Mouse (Mus musculus) liver, postnatal 0 days (tissue): ENCODE results near the gene Clock. TPM values are rescaled to one million over a fixed set of nuclear protein-coding genes. Genes with fewer than 3 reads are reported as not detected.

Experiments
- ATAC-seq: fragments of 200-750 bp; cut with Nextera tagmentation; 2 replicates; pipeline ENCODE4 v1.8.0; 2017; ENCODE audit warnings: mild to moderate bottlenecking, moderate library complexity
- DNase-seq: peaks from one replicate; pipeline ENCODE4 v3.0.0-alpha.2; 2016
- H3K27ac ChIP-seq: fragments of 300-500 bp; sonication (generic); 2 replicates; pipeline ENCODE4 v1.5.1; 2014; ENCODE audit warnings: antibody characterized with exemption, moderate library complexity, mild to moderate bottlenecking, low read depth
- H3K27me3 ChIP-seq: fragments of 300-500 bp; sonication (generic); 2 replicates; pipeline ENCODE4 v1.6.1; 2014; ENCODE audit warnings: low read length, control low read depth, mixed read lengths; ENCODE audit not compliant: insufficient read depth
- H3K36me3 ChIP-seq: fragments of 300-500 bp; sonication (generic); replicated peaks from 2 replicates; pipeline ENCODE4 v1.6.1; 2014; ENCODE audit warnings: mild to moderate bottlenecking, control low read depth, low read length, moderate library complexity, mixed read lengths; ENCODE audit not compliant: insufficient read depth
- H3K4me1 ChIP-seq: fragments of 300-500 bp; sonication (generic); 2 replicates; pipeline ENCODE4 v1.6.1; 2014; ENCODE audit warnings: antibody characterized with exemption, mild to moderate bottlenecking, control low read depth; ENCODE audit not compliant: insufficient read depth
- H3K4me2 ChIP-seq: fragments of 300-500 bp; sonication (generic); 2 replicates; pipeline ENCODE4 v1.6.1; 2014; ENCODE audit warnings: low read depth, mild to moderate bottlenecking, low read length, moderate library complexity, mixed read lengths
- H3K4me3 ChIP-seq: fragments of 300-500 bp; sonication (generic); 2 replicates; pipeline ENCODE4 v1.5.1; 2014; ENCODE audit warnings: low read depth, low read length
- H3K9ac ChIP-seq: fragments of 300-500 bp; sonication (generic); replicated peaks from 2 replicates; pipeline ENCODE4 v1.6.1; 2014; ENCODE audit warnings: mild to moderate bottlenecking, moderate library complexity
- H3K9me3 ChIP-seq: fragments of 300-500 bp; sonication (generic); 2 replicates; pipeline ENCODE4 v1.6.1; 2016; ENCODE audit warnings: mild to moderate bottlenecking, control low read depth, low read length, mixed read lengths
- CTCF ChIP-seq: sonication (generic); IDR thresholded peaks from 2 replicates; pipeline ENCODE4 v1.5.1; 2016; ENCODE audit warnings: antibody characterized with exemption, low read depth
- EP300 ChIP-seq: IDR thresholded peaks from 2 replicates; pipeline ENCODE4 v1.6.1; 2016; ENCODE audit warnings: antibody characterized with exemption, low read depth, mild to moderate bottlenecking
- WGBS: fragments of 180-500 bp; shearing (Covaris S2); extraction: QIAGEN DNeasy Blood & Tissue Kit; methylation state at CpG from one replicate; pipeline ENCODE4 v1.1.7; 2014; ENCODE audit not compliant: insufficient replicate concordance; 5-methylcytosine and 5-hydroxymethylcytosine counted together
- polyA plus RNA-seq: library from polyadenylated mRNA; unstranded; fragments of >200 nt; fragmentation: Nextera tagmentation; extraction: Ambion mirVana; gene quantifications from 2 replicates; pipeline ENCODE4 v1.2.1, GENCODE M21; 2015

Gene Clock
- polyA plus RNA-seq, 1 experiment from 2014 or later, result 2.3 TPM

DNA sequence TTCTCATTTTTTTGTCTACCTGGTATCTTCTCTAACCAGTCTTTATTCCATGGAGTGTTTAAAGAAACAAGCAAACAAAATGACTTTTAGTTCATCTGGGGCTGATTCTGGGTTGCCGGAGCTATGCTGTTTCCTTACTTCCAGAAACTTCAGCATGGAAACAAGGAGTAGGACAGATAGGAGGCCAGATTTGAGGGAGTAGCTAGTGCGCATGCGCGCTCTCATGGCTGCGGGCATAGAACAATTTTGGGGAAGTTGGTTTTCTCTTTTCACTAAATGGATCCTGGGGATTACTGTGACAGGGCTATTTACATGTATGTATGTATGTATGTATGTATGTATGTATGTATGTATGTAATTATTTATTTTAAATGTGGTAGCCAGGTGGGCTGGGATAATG lies 125.4 kb downstream of the Clock start:
- H3K4me1 ChIP-seq, result peaks cover 8% of the 10 kb centered on the region
- no peak overlapping the region for H3K27ac ChIP-seq
- DNase-seq, result no peak
- H3K36me3 ChIP-seq, result no peaks in the 10 kb centered on the region
- no peak for TF ChIP-seq CTCF
- no peak for TF ChIP-seq EP300
- no peaks in the 10 kb centered on the region for H3K27me3 ChIP-seq
- H3K9me3 ChIP-seq, result no peaks in the 10 kb centered on the region
- no peak for ATAC-seq
- H3K9ac ChIP-seq, result no peak overlapping the region
- WGBS, result 87% methylated on average over 5 of the region's 5 CpGs
- H3K4me3 ChIP-seq, result no peak overlapping the region
- H3K4me2 ChIP-seq, result no peak overlapping the region

DNA sequence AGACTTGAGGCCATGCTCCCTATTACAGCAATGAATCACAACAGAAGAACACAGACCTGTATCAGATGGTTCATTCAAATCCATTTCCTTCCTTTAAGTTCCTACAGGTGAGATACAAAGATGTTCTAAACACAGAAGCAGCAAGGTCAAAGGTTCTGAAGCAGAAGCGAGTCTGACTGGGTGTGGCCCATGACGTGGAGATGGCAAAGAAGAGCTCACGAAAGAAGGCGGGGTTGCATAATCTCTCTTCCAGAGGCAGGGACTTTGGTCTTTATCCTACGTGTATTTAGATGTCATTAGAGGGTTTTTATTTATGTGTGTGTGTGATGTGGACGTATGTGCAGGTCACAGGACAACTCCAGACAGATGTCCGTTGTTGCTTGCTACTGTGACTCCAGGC lies 126.9 kb downstream of the Clock start:
- ATAC-seq (no peak), DNase-seq (no peak)
- no peak overlapping the region for H3K27ac ChIP-seq
- no peaks in the 10 kb centered on the region for H3K9me3 ChIP-seq
- H3K4me3 ChIP-seq, result no peak overlapping the region
- no peaks in the 10 kb centered on the region for H3K36me3 ChIP-seq
- no peak for TF ChIP-seq CTCF
- no peak for TF ChIP-seq EP300
- H3K4me2 ChIP-seq, result no peak overlapping the region
- no peak overlapping the region for H3K9ac ChIP-seq
- 54% methylated on average over 7 of the region's 7 CpGs for WGBS
- H3K27me3 ChIP-seq, result no peaks in the 10 kb centered on the region
- peaks cover 3% of the 10 kb centered on the region; the same call in 1 of the 2 replicates for H3K4me1 ChIP-seq

DNA sequence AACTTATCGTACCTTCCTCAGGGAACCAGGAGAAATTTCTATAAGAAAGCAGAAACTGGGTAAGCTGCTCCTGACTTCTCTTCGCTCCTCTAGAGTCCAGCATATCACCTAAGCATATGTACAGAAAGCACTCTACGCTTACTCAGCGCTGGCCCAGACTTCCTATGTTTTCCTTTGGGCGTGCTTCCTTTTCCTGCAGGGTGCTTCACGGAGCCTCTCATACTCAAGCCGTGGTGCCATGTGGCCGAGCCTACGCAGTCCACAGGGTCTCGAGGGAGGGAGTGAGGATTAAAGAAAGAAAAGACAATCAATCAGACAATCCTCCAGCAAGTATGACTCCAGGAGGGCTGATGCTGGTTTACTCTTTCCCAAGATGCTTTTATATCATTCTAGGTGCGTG lies 127.8 kb downstream of the Clock start:
- WGBS, result 52% methylated on average over 11 of the region's 11 CpGs
- H3K27ac ChIP-seq, result no peak overlapping the region
- H3K9ac ChIP-seq, result no peak overlapping the region
- no peaks in the 10 kb centered on the region for H3K9me3 ChIP-seq
- H3K4me2 ChIP-seq, result no peak overlapping the region
- H3K4me1 ChIP-seq, result peaks cover 3% of the 10 kb centered on the region; the same call in 1 of the 2 replicates
- H3K27me3 ChIP-seq, result no peaks in the 10 kb centered on the region
- no peak for ATAC-seq
- no peak overlapping the region for H3K4me3 ChIP-seq
- H3K36me3 ChIP-seq, result no peaks in the 10 kb centered on the region
- TF ChIP-seq CTCF (no peak), EP300 (no peak)
- DNase-seq, result no peak

DNA sequence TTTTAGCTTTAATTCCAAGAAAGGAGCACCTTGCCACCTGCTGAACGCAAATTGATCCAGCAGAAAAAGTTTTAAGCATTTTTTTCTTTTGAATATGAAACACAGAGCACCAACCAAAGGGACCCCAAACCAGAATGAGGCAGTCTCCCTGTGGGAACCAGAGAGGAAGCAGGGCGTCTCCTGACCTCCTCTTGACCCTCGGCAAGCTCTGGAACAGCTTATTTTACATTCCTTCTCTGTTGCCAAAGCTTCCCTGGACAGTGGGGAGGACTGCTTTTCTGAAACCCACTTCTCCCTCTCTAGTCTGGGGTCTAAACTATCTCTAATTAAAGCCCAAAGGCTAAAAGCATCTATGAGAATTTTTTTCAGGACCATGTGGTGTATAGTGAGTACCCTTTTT lies 128.2 kb downstream of the Clock start:
- 48% methylated on average over 3 of the region's 3 CpGs for WGBS
- Histone ChIP-seq H3K9ac (no peak overlapping the region), H3K36me3 (no peaks in the 10 kb centered on the region), H3K4me3 (no peak overlapping the region), H3K4me1 (peaks cover 3% of the 10 kb centered on the region; the same call in 1 of the 2 replicates), H3K9me3 (no peaks in the 10 kb centered on the region), H3K27me3 (no peaks in the 10 kb centered on the region), H3K27ac (no peak overlapping the region), H3K4me2 (no peak overlapping the region)
- no peak for TF ChIP-seq CTCF
- no peak for ATAC-seq
- no peak for DNase-seq

DNA sequence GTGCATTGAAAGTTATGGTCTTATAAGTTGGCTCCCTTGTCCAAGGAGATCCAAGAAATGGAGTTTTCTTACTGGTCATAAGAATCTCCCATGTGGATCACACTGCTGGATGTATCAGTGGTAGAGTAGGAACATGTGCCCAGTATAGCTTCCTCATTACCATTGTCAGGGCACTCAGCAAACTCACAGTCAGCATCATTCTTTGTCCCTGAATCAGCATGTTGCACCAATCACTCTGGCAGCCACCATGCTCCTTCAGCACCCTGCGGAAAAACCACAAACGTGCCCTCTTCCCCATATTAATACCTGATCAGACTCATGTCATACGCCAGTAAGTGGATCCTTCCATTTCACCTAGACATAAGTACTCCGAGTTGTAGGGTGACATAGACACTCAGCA lies 129.5 kb downstream of the Clock start:
- no peaks in the 10 kb centered on the region for H3K27me3 ChIP-seq
- 67% methylated on average over 4 of the region's 4 CpGs for WGBS
- H3K4me2 ChIP-seq, result no peak overlapping the region

DNA sequence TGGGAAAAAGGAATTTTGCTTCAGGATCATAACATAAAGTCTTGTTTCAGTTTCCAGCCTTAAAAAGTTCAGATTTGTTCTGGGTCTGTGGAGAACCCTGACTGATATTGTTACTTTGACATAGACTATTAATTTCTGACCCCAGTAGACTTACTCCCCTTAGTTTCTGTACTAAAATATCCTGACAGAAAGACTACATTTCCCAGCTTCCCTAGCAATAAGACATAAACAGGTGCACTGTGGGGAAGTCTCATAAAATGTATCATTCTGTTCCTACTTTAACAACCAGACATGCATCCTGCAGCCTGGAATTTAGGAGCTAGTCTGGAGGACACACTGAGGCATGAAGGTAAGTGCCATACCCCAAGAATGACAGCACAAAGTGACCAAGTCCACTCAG lies 133.6 kb downstream of the Clock start:
- Histone ChIP-seq H3K27ac (no peak overlapping the region), H3K27me3 (no peaks in the 10 kb centered on the region), H3K9me3 (no peaks in the 10 kb centered on the region), H3K4me1 (no peaks in the 10 kb centered on the region), H3K4me2 (no peak overlapping the region), H3K4me3 (no peak overlapping the region), H3K9ac (no peak overlapping the region), H3K36me3 (no peaks in the 10 kb centered on the region)
- TF ChIP-seq EP300 (no peak), CTCF (no peak)
- no peak for DNase-seq
- ATAC-seq, result no peak

More for the DNA sequence above, 129.5 kb downstream of the Clock start:
- TF ChIP-seq EP300, result no peak
- no peak for TF ChIP-seq CTCF
- Histone ChIP-seq H3K9me3 (no peaks in the 10 kb centered on the region), H3K36me3 (no peaks in the 10 kb centered on the region), H3K9ac (no peak overlapping the region), H3K4me1 (peaks cover 3% of the 10 kb centered on the region; the same call in 1 of the 2 replicates), H3K4me3 (no peak overlapping the region), H3K27ac (no peak overlapping the region)
- DNase-seq (no peak), ATAC-seq (no peak)

DNA sequence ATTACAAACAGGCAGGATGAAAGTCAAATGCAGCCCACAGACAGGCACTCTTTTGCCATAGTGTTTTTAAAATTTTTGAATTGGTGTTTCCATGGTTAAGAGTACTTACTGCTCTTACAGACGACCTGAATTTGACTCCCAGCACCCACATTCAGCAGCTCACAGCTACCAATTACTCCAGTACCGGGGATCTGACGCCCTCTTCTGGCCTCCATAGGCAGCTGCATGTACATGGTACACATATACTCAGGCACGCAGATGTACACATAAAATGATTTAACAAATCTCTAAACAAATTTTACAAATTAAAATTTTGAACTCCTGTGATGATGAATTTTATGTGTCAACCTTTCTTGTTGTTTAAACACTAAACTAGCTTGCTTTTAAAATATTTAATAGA lies 134.1 kb downstream of the Clock start:
- Histone ChIP-seq H3K36me3 (no peaks in the 10 kb centered on the region), H3K27me3 (no peaks in the 10 kb centered on the region), H3K9ac (no peak overlapping the region), H3K4me1 (no peaks in the 10 kb centered on the region), H3K9me3 (no peaks in the 10 kb centered on the region), H3K4me3 (no peak overlapping the region), H3K27ac (no peak overlapping the region), H3K4me2 (no peak overlapping the region)
- 75% methylated on average over 4 of the region's 4 CpGs for WGBS
- TF ChIP-seq CTCF (0 out of 2 replicates have a peak, but pooled peaks have one; percentile 1), EP300 (no peak)
- DNase-seq (no peak), ATAC-seq (no peak)
